7 mouse cellular contexts compared by ENCODE assay signal in genomic region chrX:136244574-136245229, GRCm38 (mm10). TPM values are rescaled to one million over a fixed set of nuclear protein-coding genes. Genes with fewer than 3 reads are reported as not detected.
DNase-seq lines count a peak whose midpoint lies in the region; ATAC-seq lines count a peak whose summit lies in the region.

TSS of gene Tceal9 (plus strand) at chrX:136245079.

- H3K9me3 ChIP-seq in embryonic facial prominence, embryonic 11.5 days (replicated peaks; ENCODE audit: control insufficient read depth, low read length), result no peaks in the 10 kb centered on the region
- no peaks in the 10 kb centered on the region for H3K9me3 ChIP-seq in limb, embryonic 11.5 days (ENCODE audit: control insufficient read depth, low read length)
- no peaks in the 10 kb centered on the region for H3K9me3 ChIP-seq in midbrain, embryonic 14.5 days (ENCODE audit: control insufficient read depth, low read length)

- ATAC-seq in embryonic facial prominence, embryonic 11.5 days (replicated peaks; ENCODE audit: insufficient number of reproducible peaks, low FRiP score, low TSS enrichment, low read depth), result peak; percentile 93
- ATAC-seq in limb, embryonic 11.5 days (ENCODE audit: insufficient number of reproducible peaks, low FRiP score, low TSS enrichment, low read depth), result peak; percentile 90
- peak; percentile 95 for ATAC-seq in midbrain, embryonic 14.5 days (ENCODE audit: low FRiP score, low TSS enrichment)

- peak within 1 kb of the TSS; percentile 35; the same call in 1 of the 2 replicates for H3K27ac ChIP-seq in embryonic facial prominence, embryonic 11.5 days (replicated peaks; ENCODE audit: low read depth, low read length)
- peak within 1 kb of the TSS; percentile 52 for H3K27ac ChIP-seq in limb, embryonic 11.5 days (replicated peaks; ENCODE audit: low read depth, low read length)
- H3K27ac ChIP-seq in midbrain, embryonic 14.5 days (replicated peaks; ENCODE audit: low read depth, low read length), result peak within 1 kb of the TSS; percentile 77

- H3K4me2 ChIP-seq in embryonic facial prominence, embryonic 11.5 days (ENCODE audit: low read depth, low read length), result peak within 1 kb of the TSS; percentile 40
- peak within 1 kb of the TSS; percentile 33 for H3K4me2 ChIP-seq in limb, embryonic 11.5 days (ENCODE audit: low read depth, severe bottlenecking)
- peak within 1 kb of the TSS; percentile 52 for H3K4me2 ChIP-seq in midbrain, embryonic 14.5 days (ENCODE audit: low read length)

- H3K4me3 ChIP-seq in embryonic facial prominence, embryonic 11.5 days (ENCODE audit: low read depth, low read length), result peak within 1 kb of the TSS; percentile 53
- H3K4me3 ChIP-seq in limb, embryonic 11.5 days (ENCODE audit: low read depth, low read length), result peak within 1 kb of the TSS; percentile 53
- H3K4me3 ChIP-seq in midbrain, embryonic 14.5 days (replicated peaks; ENCODE audit: low read depth, low read length), result peak within 1 kb of the TSS; percentile 56

- H3K27me3 ChIP-seq in embryonic facial prominence, embryonic 11.5 days (ENCODE audit: control insufficient read depth, insufficient read depth, low read length), result no peaks in the 10 kb centered on the region
- H3K27me3 ChIP-seq in limb, embryonic 11.5 days (ENCODE audit: control insufficient read depth, insufficient read depth, low read length), result no peaks in the 10 kb centered on the region
- H3K27me3 ChIP-seq in midbrain, embryonic 14.5 days (ENCODE audit: control insufficient read depth, insufficient read depth, low read length), result no peaks in the 10 kb centered on the region

- peak within 1 kb of the TSS; percentile 73 for H3K9ac ChIP-seq in embryonic facial prominence, embryonic 11.5 days (replicated peaks; ENCODE audit: low read length)
- peak within 1 kb of the TSS; percentile 76 for H3K9ac ChIP-seq in limb, embryonic 11.5 days (ENCODE audit: low read length)
- H3K9ac ChIP-seq in midbrain, embryonic 14.5 days (replicated peaks; ENCODE audit: low read length), result peak within 1 kb of the TSS; percentile 64

- WGBS in embryonic facial prominence, embryonic 11.5 days, result 22% methylated on average over 20 of the region's 20 CpGs
- WGBS in limb, embryonic 11.5 days, result 29% methylated on average over 20 of the region's 20 CpGs
- WGBS in midbrain, embryonic 14.5 days, result 21% methylated on average over 20 of the region's 20 CpGs

- no peaks in the 10 kb centered on the region for H3K4me1 ChIP-seq in embryonic facial prominence, embryonic 11.5 days (ENCODE audit: control insufficient read depth, insufficient read depth, low read length)
- H3K4me1 ChIP-seq in limb, embryonic 11.5 days (ENCODE audit: control insufficient read depth, insufficient read depth, low read length), result no peaks in the 10 kb centered on the region
- H3K4me1 ChIP-seq in midbrain, embryonic 14.5 days (ENCODE audit: control insufficient read depth, insufficient read depth, low read length), result no peaks in the 10 kb centered on the region

- H3K36me3 ChIP-seq in embryonic facial prominence, embryonic 11.5 days (replicated peaks; ENCODE audit: control insufficient read depth, insufficient read depth, low read depth, low read length), result no peaks in the 10 kb centered on the region
- no peaks in the 10 kb centered on the region for H3K36me3 ChIP-seq in limb, embryonic 11.5 days (ENCODE audit: control insufficient read depth, insufficient read depth, low read length)
- H3K36me3 ChIP-seq in midbrain, embryonic 14.5 days (ENCODE audit: control insufficient read depth, insufficient read depth, low read length), result 0 out of 2 replicates have a peak, but pooled peaks cover 4% of the 10 kb centered on the region

- DNase-seq in adrenal gland, postnatal 14 days, result peak; percentile 84
- peak; percentile 84 for DNase-seq in embryonic facial prominence, embryonic 11.5 days (ENCODE audit: low spot score)
- DNase-seq in heart, adult 11 months, result peak; percentile 98
- DNase-seq in kidney, adult 18-20 months, result peak; percentile 72
- DNase-seq in limb, embryonic 11.5 days (ENCODE audit: low spot score), result peak; percentile 81
- DNase-seq in midbrain, embryonic 14.5 days, result peak; percentile 87
- DNase-seq in spleen, adult 18-20 months, result peak; percentile 46 to 51

RNA-seq across cellular contexts. Expression of gene Tceal9, which starts in this region (rescaled TPM):
- 308 and 347 TPM in 2 replicates for total RNA-seq in adrenal gland, postnatal 14 days (2021)
- 678 and 760 TPM in 2 replicates for polyA plus RNA-seq in embryonic facial prominence, embryonic 11.5 days (2014; fragmentation: Nextera tagmentation; extraction: Ambion mirVana)
- 714 and 733 TPM in 2 replicates for polyA plus RNA-seq in limb, embryonic 11.5 days (2014; fragmentation: Nextera tagmentation; extraction: Ambion mirVana)
- 319 and 320 TPM in 2 replicates for polyA plus RNA-seq in midbrain, embryonic 14.5 days (2014; fragmentation: Nextera tagmentation; extraction: Ambion mirVana)

Comparison
In these comparisons a context has a peak if more than half of its experiments do, and no peak if none do; other contexts are left out.
1. Peak in every context shown above with its lines: DNase-seq, ATAC-seq, H3K4me3 ChIP-seq and H3K27ac ChIP-seq.